Mouse (Mus musculus) brown adipose tissue, adult 24 weeks (tissue): Measurements from ENCODE around the gene Esrrg. TPM values are rescaled to one million over a fixed set of nuclear protein-coding genes. Genes with fewer than 3 reads are reported as not detected.

Source experiments
- H3K27ac ChIP-seq: fragments of 200-500 bp; replicated peaks from 2 replicates; pipeline ENCODE4 v1.5.1; 2012; ENCODE audit warnings: low read depth, mild to moderate bottlenecking, low read length
- H3K4me1 ChIP-seq: fragments of 200-500 bp; 2 replicates; pipeline ENCODE4 v1.6.1; 2012; ENCODE audit warnings: low read length, mixed read lengths; ENCODE audit not compliant: control insufficient read depth, insufficient read depth, insufficient read length
- H3K4me3 ChIP-seq: fragments of 200-500 bp; 2 replicates; pipeline ENCODE4 v1.5.1; 2012; ENCODE audit warnings: low read depth, mild to moderate bottlenecking, low read length, moderate library complexity; ENCODE audit not compliant: insufficient read depth
- polyA plus RNA-seq: library from polyadenylated mRNA; stranded (reverse); fragments of >200 nt; gene quantifications from 2 replicates; pipeline ENCODE4 v1.2.4, GENCODE M21; 2012; ENCODE audit not compliant: missing spikeins, insufficient read depth, insufficient read length

Esrrg gene
- polyA plus RNA-seq, 1 experiment, result 12.5 TPM

DNA sequence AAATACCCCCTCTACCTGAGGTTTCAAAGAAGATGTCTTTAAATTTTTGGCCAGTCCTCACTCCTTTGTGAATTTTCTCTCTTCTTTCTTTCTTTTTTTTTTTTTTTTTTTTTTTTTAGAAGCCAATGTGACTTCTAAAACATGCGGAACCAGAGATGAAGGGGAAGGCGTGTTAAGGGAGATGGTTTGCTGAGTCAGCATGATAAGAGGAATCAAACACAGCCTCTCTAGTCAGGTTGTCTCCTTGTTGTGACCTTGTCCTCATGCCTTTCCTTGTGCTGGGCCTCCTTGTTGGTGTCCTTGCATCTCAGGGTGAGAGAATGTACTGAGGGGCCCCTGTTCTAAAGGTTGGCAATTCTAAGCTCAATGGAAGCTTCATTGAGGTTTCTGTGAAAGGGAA is 348.1 kb downstream of the Esrrg start:
- no peaks in the 10 kb centered on the region for H3K4me1 ChIP-seq
- no peak overlapping the region for H3K27ac ChIP-seq
- H3K4me3 ChIP-seq, result no peak overlapping the region

DNA sequence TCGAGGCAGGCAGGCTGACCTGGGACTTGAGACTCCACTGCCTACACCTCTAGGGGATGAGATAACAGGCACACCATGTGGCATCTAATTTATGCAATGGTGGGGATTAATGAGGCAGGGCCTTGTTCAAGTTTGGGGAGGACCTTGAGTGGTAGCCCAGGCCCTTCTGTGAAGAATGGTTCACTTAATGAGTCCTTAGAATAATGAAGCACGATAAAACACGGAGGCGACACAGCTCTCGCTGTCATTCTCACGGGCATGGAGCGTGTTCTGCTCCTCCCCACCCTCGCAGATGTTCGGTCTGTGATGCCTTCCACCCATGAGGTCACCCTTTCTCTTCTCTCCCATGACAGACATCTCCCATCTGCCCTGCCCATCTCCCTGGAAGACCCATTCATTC is 350.6 kb downstream of the Esrrg start:
- H3K4me1 ChIP-seq, result no peaks in the 10 kb centered on the region
- no peak overlapping the region for H3K27ac ChIP-seq
- no peak overlapping the region for H3K4me3 ChIP-seq

- no peaks in the 10 kb centered on the region for H3K4me1 ChIP-seq
- H3K27ac ChIP-seq, result no peak overlapping the region
- H3K4me3 ChIP-seq, result no peak overlapping the region
These were observed 352.9 kb downstream of the Esrrg start for GRCm38 (mm10) chr1:187961452-187961851.

- H3K4me1 ChIP-seq, result no peaks in the 10 kb centered on the region
- no peak overlapping the region for H3K4me3 ChIP-seq
- H3K27ac ChIP-seq, result no peak overlapping the region
These were observed 356.5 kb downstream of the Esrrg start for GRCm38 (mm10) chr1:187964829-187965760.

- peaks cover 2% of the 10 kb centered on the region; the same call in 1 of the 2 replicates for H3K4me1 ChIP-seq
- no peak overlapping the region for H3K27ac ChIP-seq
- no peak overlapping the region for H3K4me3 ChIP-seq
These were observed 357.3 kb downstream of the Esrrg start for GRCm38 (mm10) chr1:187965921-187966320.

GRCm38 (mm10) chr1:187968379-187968778 is 359.8 kb downstream of the Esrrg start:
- Histone ChIP-seq H3K4me1 (peaks cover 4% of the 10 kb centered on the region; the same call in 1 of the 2 replicates), H3K27ac (no peak overlapping the region), H3K4me3 (no peak overlapping the region)

GRCm38 (mm10) chr1:187969491-187969890 is 360.9 kb downstream of the Esrrg start:
- Histone ChIP-seq H3K4me3 (no peak overlapping the region), H3K27ac (no peak overlapping the region), H3K4me1 (peaks cover 4% of the 10 kb centered on the region; the same call in 1 of the 2 replicates)

- H3K4me3 ChIP-seq, result no peak overlapping the region
- peaks cover 4% of the 10 kb centered on the region; the same call in 1 of the 2 replicates for H3K4me1 ChIP-seq
- H3K27ac ChIP-seq, result no peak overlapping the region
These were observed 365.8 kb downstream of the Esrrg start for GRCm38 (mm10) chr1:187974396-187974795.

- Histone ChIP-seq H3K4me1 (peaks cover 2% of the 10 kb centered on the region; the same call in 1 of the 2 replicates), H3K27ac (no peak overlapping the region), H3K4me3 (no peak overlapping the region)
These were observed 367.1 kb downstream of the Esrrg start for GRCm38 (mm10) chr1:187975465-187976352.

- Histone ChIP-seq H3K4me3 (no peak overlapping the region), H3K4me1 (peaks cover 2% of the 10 kb centered on the region; the same call in 1 of the 2 replicates), H3K27ac (no peak overlapping the region)
These were observed 367.8 kb downstream of the Esrrg start for GRCm38 (mm10) chr1:187976353-187976730.

DNA sequence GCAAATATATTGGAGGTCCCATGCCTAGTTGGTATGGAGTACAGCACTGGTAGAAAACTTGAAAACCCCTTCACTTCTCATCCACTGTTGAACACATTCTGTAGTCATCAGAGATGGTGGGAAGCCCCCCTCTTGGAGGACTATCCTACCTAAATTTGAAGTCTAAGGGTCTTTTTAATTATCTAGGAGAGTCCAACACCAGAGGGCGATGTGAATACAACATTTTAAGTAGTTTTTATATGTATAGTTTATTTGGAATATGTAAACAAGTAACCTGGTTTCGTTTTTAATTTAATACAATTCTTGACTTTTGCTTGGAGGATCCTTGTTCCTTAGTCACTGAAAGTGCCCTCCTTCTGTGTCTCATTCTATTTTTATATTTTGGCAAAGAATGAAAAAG is 372.4 kb downstream of the Esrrg start:
- no peak overlapping the region for H3K4me3 ChIP-seq
- no peak overlapping the region for H3K27ac ChIP-seq
- no peaks in the 10 kb centered on the region for H3K4me1 ChIP-seq

- Histone ChIP-seq H3K4me3 (no peak overlapping the region), H3K4me1 (no peaks in the 10 kb centered on the region), H3K27ac (no peak overlapping the region)
These were observed 374.6 kb downstream of the Esrrg start for GRCm38 (mm10) chr1:187983177-187983576.

DNA sequence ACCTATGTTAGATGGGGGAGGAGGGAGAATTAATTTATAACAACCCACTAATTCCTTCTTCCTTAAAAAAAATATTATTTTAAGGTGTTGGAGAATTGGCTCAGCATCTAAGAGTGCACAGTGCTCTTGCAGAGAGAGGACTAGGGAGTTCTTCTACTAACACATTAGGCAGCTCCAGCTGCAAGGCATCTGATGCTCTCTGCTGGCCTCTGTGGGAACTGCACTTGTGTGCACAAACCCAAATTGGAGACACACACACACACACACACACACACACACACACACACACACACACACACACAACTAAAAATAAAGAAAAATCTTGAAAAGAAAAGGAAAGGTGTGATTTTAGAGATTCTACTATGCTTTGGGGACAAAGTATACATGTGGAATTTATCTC is 381.6 kb downstream of the Esrrg start:
- Histone ChIP-seq H3K4me3 (no peak overlapping the region), H3K4me1 (no peaks in the 10 kb centered on the region), H3K27ac (no peak overlapping the region)

GRCm38 (mm10) chr1:187997584-187998338 is 389.2 kb downstream of the Esrrg start:
- no peaks in the 10 kb centered on the region for H3K4me1 ChIP-seq
- H3K27ac ChIP-seq, result no peak overlapping the region
- peak overlapping the region; percentile 47 for H3K4me3 ChIP-seq

GRCm38 (mm10) chr1:187999121-187999520 is 390.5 kb downstream of the Esrrg start:
- no peak overlapping the region for H3K27ac ChIP-seq
- H3K4me3 ChIP-seq, result no peak overlapping the region
- H3K4me1 ChIP-seq, result no peaks in the 10 kb centered on the region
